Mouse (Mus musculus): Measurements from ENCODE around the gene Ifitm3. TPM values are rescaled to one million over a fixed set of nuclear protein-coding genes. Genes with fewer than 3 reads are reported as not detected.
"Not testable (repeated sequence)": the region's sequence is repeated elsewhere in the genome, so short reads cannot be mapped to it uniquely, and the experiment has no call there.

Gene Ifitm3
- polyA plus RNA-seq, 1 experiment from 2014 or later, result 606 TPM

DNA sequence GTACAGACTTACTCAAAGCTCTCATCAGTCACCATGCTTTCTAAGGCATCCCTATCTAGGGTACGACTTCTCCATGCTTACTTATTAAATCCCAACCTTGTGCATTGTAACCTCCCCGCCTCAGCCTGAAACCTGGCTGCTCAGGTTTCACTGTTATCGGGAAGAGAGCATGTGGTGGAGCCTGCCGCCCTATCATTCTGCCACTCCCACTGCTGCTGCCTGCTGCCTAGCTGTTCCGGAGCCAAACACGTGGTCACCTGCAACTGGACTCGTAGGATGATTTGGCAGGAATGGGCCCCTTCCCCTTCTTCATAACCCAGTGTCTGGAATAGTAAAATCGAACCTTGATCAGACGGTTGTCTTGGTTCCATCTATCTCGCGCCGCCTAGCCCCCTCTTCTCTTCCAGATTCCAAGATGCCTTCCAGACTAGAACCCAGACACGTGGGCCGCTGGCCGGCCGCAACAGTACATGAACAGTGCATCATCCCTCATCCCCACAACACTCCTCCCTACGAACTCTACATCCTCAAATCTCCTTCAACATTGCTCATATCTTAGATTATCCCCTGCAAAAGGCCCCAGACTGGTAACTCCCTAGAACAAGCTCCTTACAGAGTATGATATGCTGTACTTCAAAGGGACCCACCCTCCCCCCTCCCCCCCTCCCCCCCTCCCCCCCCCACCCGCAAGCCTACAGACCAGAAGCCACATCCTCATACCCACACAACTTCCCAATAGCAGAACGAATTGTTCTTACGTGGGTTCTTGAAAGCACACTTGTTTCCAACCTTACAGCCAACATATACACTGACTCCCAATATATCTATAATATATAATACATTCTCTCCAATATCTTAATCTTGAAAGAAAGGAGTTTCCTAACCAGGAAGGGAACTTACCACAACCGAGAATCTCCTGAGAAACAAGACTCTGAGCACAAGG, 27.8 kb upstream of the Ifitm3 start:
- Histone ChIP-seq H3K36me3 (ENCODE audit: insufficient read depth, low read length) (no peaks in the 10 kb centered on the region), H3K9me3 (replicated peaks; ENCODE audit: low read length) (no peaks in the 10 kb centered on the region), H3K27me3 (ENCODE audit: insufficient read depth, low read length) (no peaks in the 10 kb centered on the region), H3K4me1 (replicated peaks; ENCODE audit: insufficient read depth, low read length) (no peaks in the 10 kb centered on the region), H3K4me2 (ENCODE audit: low read length) (no peak overlapping the region), H3K9ac (ENCODE audit: low read depth, low read length) (no peak overlapping the region), H3K27ac (no peak overlapping the region), H3K4me3 (replicated peaks; ENCODE audit: low read depth, low read length) (no peak overlapping the region)
- WGBS, result 65% methylated on average over 20 of the region's 21 CpGs
- ATAC-seq (replicated peaks; ENCODE audit: low FRiP score, low read depth), result no peak
- no peak for TF ChIP-seq CTCF (IDR thresholded peaks at IDR 0.05; ENCODE audit: low read depth)
- DNase-seq (ENCODE audit: low spot score), result no peak

DNA sequence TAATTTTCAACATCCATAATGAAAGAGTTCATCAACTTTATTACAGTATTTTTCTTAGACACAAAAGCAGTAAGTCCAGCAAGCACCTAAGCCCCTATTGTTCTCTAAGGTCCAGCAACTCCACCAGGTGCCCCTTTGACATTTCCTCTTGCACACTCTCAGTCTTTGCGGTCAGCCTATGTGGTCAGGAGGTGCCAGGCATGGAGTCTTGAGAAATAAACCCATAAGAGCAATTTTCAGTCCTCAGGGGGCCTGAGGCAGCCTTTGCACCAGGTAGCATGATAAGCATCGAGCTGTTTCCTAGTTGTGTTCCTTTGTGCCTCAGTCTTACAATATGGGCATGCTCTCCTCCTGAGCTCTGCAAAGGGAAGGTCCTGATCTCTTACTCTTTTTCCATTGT, 26.1 kb upstream of the Ifitm3 start:
- H3K4me3 ChIP-seq (replicated peaks; ENCODE audit: low read depth, low read length); H3K36me3 ChIP-seq (ENCODE audit: insufficient read depth, low read length); H3K9me3 ChIP-seq (replicated peaks; ENCODE audit: low read length); H3K27me3 ChIP-seq (ENCODE audit: insufficient read depth, low read length); DNase-seq (ENCODE audit: low spot score); H3K27ac ChIP-seq; ATAC-seq (replicated peaks; ENCODE audit: low FRiP score, low read depth); H3K9ac ChIP-seq (ENCODE audit: low read depth, low read length); H3K4me1 ChIP-seq (replicated peaks; ENCODE audit: insufficient read depth, low read length); H3K4me2 ChIP-seq (ENCODE audit: low read length): not testable (repeated sequence)
- WGBS, result 82% methylated on average over 1 of the region's 2 CpGs

DNA sequence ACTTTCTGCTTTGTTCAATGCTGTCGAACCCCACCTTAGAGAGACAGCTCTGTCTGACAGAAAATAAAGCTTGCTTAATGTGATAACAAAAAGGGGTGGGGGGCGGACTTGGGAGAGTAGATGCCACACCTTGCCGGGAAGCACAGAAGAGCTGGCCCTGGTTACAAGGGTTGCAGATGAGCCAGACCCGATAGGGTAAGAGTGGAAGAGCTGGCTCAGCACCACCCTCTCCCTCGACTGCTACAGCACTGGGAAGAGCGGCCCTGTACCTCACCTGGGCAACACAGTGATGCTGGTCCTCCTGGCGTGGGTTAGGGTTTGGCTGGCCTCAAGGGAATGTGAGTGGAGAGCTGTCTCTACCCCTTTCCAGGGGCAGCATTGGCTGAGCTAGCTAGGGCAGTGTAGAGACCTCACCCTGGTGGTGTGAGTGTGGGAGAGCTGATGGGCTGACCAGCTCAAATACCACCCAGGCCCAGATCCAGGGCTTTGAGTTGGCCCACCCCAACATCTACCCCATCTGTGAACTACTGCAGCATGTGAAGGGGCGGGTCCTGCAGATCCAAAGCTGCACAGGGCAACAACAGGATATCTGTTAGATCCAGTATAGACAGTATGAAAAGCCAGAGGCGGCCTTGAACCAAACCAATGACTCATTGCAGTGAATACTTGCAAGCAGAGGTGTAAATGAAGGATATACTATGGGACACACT, 22.0 kb upstream of the Ifitm3 start:
- no peak overlapping the region for H3K4me3 ChIP-seq (replicated peaks; ENCODE audit: low read depth, low read length)
- H3K9me3 ChIP-seq (replicated peaks; ENCODE audit: low read length), result no peaks in the 10 kb centered on the region
- DNase-seq (ENCODE audit: low spot score), result no peak
- no peak overlapping the region for H3K9ac ChIP-seq (ENCODE audit: low read depth, low read length)
- 78% methylated on average over 9 of the region's 9 CpGs for WGBS
- H3K27ac ChIP-seq, result no peak overlapping the region
- H3K27me3 ChIP-seq (ENCODE audit: insufficient read depth, low read length), result no peaks in the 10 kb centered on the region
- no peaks in the 10 kb centered on the region for H3K36me3 ChIP-seq (ENCODE audit: insufficient read depth, low read length)
- TF ChIP-seq CTCF (IDR thresholded peaks at IDR 0.05; ENCODE audit: low read depth), result no peak
- no peaks in the 10 kb centered on the region for H3K4me1 ChIP-seq (replicated peaks; ENCODE audit: insufficient read depth, low read length)
- no peak for ATAC-seq (replicated peaks; ENCODE audit: low FRiP score, low read depth)
- no peak overlapping the region for H3K4me2 ChIP-seq (ENCODE audit: low read length)

DNA sequence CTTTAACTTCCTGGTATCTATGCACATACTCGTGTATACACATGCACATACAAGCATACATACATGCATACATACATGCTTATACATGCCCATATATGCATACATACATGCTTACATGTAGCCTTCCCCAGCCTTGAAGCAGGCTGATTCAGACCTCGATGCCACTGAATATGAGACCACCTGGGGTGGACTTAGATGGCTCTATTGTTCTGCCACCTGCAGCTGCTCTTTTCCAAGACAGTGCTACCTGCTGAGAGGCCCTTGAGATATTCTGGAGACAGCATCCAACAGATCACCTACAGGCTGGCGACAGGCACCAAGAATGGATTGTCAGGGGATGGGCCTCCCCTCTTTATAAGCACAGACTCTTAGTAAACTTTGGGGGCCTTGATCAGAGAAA, 19.8 kb upstream of the Ifitm3 start:
- no peak for DNase-seq (ENCODE audit: low spot score)
- H3K27me3 ChIP-seq (ENCODE audit: insufficient read depth, low read length), result no peaks in the 10 kb centered on the region
- TF ChIP-seq CTCF (IDR thresholded peaks at IDR 0.05; ENCODE audit: low read depth), result no peak
- H3K36me3 ChIP-seq (ENCODE audit: insufficient read depth, low read length), result no peaks in the 10 kb centered on the region
- H3K4me2 ChIP-seq (ENCODE audit: low read length), result no peak overlapping the region
- H3K9ac ChIP-seq (ENCODE audit: low read depth, low read length), result no peak overlapping the region
- H3K4me3 ChIP-seq (replicated peaks; ENCODE audit: low read depth, low read length), result no peak overlapping the region
- no peak for ATAC-seq (replicated peaks; ENCODE audit: low FRiP score, low read depth)
- no peak overlapping the region for H3K27ac ChIP-seq
- no peaks in the 10 kb centered on the region for H3K9me3 ChIP-seq (replicated peaks; ENCODE audit: low read length)
- H3K4me1 ChIP-seq (replicated peaks; ENCODE audit: insufficient read depth, low read length), result no peaks in the 10 kb centered on the region
- 68% methylated on average over 3 of the region's 3 CpGs for WGBS

DNA sequence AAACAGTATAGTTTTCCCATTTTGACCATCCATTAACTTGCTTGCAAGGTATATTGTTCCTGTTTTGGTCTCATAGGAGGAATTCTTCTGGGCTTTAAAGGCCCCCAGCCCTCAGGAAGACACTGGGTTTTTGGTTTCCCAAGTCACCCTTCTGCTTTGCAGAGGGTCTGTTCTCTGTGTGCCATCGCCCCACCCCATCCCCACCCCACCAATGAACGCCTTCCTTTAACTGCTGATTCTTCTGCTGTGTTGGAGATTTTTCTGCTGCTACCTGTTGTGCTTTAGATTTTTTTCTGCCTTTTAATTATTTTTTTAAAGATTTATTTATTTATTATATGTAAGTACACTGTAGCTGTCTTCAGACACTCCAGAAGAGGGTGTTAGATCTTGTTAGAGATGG, 18.3 kb upstream of the Ifitm3 start, which contains the start of gene Gm17387:
Gene Gm17387 (plus strand): TSS at position 301 of the 400 bp plus-strand sequence.
- no peak within 1 kb of the TSS for H3K27ac ChIP-seq
- H3K4me2 ChIP-seq (ENCODE audit: low read length), result no peak within 1 kb of the TSS
- no peak for TF ChIP-seq CTCF (IDR thresholded peaks at IDR 0.05; ENCODE audit: low read depth)
- DNase-seq (ENCODE audit: low spot score) (no peak), ATAC-seq (replicated peaks; ENCODE audit: low FRiP score, low read depth) (no peak)
- H3K4me3 ChIP-seq (replicated peaks; ENCODE audit: low read depth, low read length), result no peak within 1 kb of the TSS
- 92% methylated on average over 2 of the region's 2 CpGs for WGBS
- H3K36me3 ChIP-seq (ENCODE audit: insufficient read depth, low read length), result no peaks in the 10 kb centered on the region
- H3K27me3 ChIP-seq (ENCODE audit: insufficient read depth, low read length), result no peaks in the 10 kb centered on the region
- no peak within 1 kb of the TSS for H3K9ac ChIP-seq (ENCODE audit: low read depth, low read length)
- no peaks in the 10 kb centered on the region for H3K4me1 ChIP-seq (replicated peaks; ENCODE audit: insufficient read depth, low read length)
- H3K9me3 ChIP-seq (replicated peaks; ENCODE audit: low read length), result no peaks in the 10 kb centered on the region

GRCm38 (mm10) chr7:141026740-141027098, 16.1 kb upstream of the Ifitm3 start:
- H3K27me3 ChIP-seq (ENCODE audit: insufficient read depth, low read length), result no peaks in the 10 kb centered on the region
- TF ChIP-seq CTCF (IDR thresholded peaks at IDR 0.05; ENCODE audit: low read depth), result no peak
- ATAC-seq (replicated peaks; ENCODE audit: low FRiP score, low read depth) (no peak), DNase-seq (ENCODE audit: low spot score) (no peak)
- 66% methylated on average over 5 of the region's 5 CpGs for WGBS
- no peak overlapping the region for H3K4me2 ChIP-seq (ENCODE audit: low read length)
- H3K27ac ChIP-seq, result peak overlapping the region; percentile 38; the same call in 1 of the 2 replicates
- no peaks in the 10 kb centered on the region for H3K9me3 ChIP-seq (replicated peaks; ENCODE audit: low read length)
- no peaks in the 10 kb centered on the region for H3K36me3 ChIP-seq (ENCODE audit: insufficient read depth, low read length)
- no peaks in the 10 kb centered on the region for H3K4me1 ChIP-seq (replicated peaks; ENCODE audit: insufficient read depth, low read length)
- H3K4me3 ChIP-seq (replicated peaks; ENCODE audit: low read depth, low read length), result no peak overlapping the region
- no peak overlapping the region for H3K9ac ChIP-seq (ENCODE audit: low read depth, low read length)

Data from kidney, postnatal 0 days (tissue).